Mouse (Mus musculus) lung, postnatal 14 days (tissue): ENCODE data around the gene Gm10295.

ENCODE experiments used
- DNase-seq: peaks from one replicate; pipeline ENCODE4 v3.0.0; 2021

The Gm10295 gene

GRCm38 (mm10) chr7:71351364-71351763 is at the start of gene Gm10295:
Gene Gm10295 (minus strand): TSS chr7:71351485.
- DNase-seq, result no peak

GRCm38 (mm10) chr7:71401032-71401431 is 49.7 kb upstream of the Gm10295 start:
- no peak for DNase-seq

- DNase-seq, result no peak
Observed at GRCm38 (mm10) chr7:71399891-71400632, 48.8 kb upstream of the Gm10295 start.

GRCm38 (mm10) chr7:71398959-71399756 is 47.9 kb upstream of the Gm10295 start:
- no peak for DNase-seq

- DNase-seq, result no peak
Observed at GRCm38 (mm10) chr7:71398389-71398788, 47.1 kb upstream of the Gm10295 start.

GRCm38 (mm10) chr7:71392795-71393341 is 41.6 kb upstream of the Gm10295 start:
- DNase-seq, result no peak

GRCm38 (mm10) chr7:71391333-71391732 is 40.0 kb upstream of the Gm10295 start:
- no peak for DNase-seq

GRCm38 (mm10) chr7:71390291-71390690 is 39.0 kb upstream of the Gm10295 start:
- no peak for DNase-seq

GRCm38 (mm10) chr7:71386050-71386449 is 34.8 kb upstream of the Gm10295 start:
- no peak for DNase-seq

- DNase-seq, result no peak
Observed at GRCm38 (mm10) chr7:71384921-71385320, 33.6 kb upstream of the Gm10295 start.

- peak; percentile 61 for DNase-seq
Observed at GRCm38 (mm10) chr7:71383341-71384130, 32.3 kb upstream of the Gm10295 start.

GRCm38 (mm10) chr7:71379826-71380825 is 28.8 kb upstream of the Gm10295 start:
- no peak for DNase-seq

- DNase-seq, result peak; percentile 75
Observed at GRCm38 (mm10) chr7:71378812-71379760, 27.8 kb upstream of the Gm10295 start.

GRCm38 (mm10) chr7:71377983-71378382 is 26.7 kb upstream of the Gm10295 start:
- DNase-seq, result peak; percentile 29

- DNase-seq, result no peak
Observed at GRCm38 (mm10) chr7:71374059-71374458, 22.8 kb upstream of the Gm10295 start.

GRCm38 (mm10) chr7:71371916-71372315 is 20.6 kb upstream of the Gm10295 start:
- DNase-seq, result no peak

GRCm38 (mm10) chr7:71370746-71371145 is 19.5 kb upstream of the Gm10295 start:
- DNase-seq, result no peak

GRCm38 (mm10) chr7:71370128-71370527 is 18.8 kb upstream of the Gm10295 start:
- DNase-seq, result no peak

GRCm38 (mm10) chr7:71368543-71369181 is 17.4 kb upstream of the Gm10295 start:
- peak; percentile 40 for DNase-seq

GRCm38 (mm10) chr7:71355596-71355995 is 4.3 kb upstream of the Gm10295 start:
- DNase-seq, result peak; percentile 11
